ENCODE assay signal across 11 mouse cellular contexts in the genomic region with DNA sequence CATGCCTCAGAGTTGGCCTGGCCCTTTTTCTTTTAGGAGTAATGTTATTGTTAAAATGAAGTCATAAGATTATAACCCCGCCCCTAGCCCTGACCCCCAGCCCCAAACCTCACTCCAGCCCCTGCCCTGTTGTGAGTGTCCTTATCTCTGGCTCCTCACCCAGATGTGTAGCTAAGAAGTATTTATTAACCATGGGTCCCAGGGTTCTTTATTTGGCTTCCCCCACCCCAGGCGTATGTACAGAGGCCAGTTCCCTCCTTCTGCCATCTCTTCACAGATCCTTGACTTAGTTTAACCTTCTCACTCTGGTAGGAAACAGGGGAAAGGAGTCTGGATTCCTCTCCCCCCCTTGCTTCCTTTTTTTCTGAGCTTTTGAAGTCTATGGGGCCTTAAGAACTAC. TPM values are rescaled to one million over a fixed set of nuclear protein-coding genes. Genes with fewer than 3 reads are reported as not detected.
A peak's percentile ranks its signal among the peaks of the same experiment; 100 is the strongest.
DNase-seq lines count a peak whose midpoint lies in the region; ATAC-seq and TF ChIP-seq lines count a peak whose summit lies in the region.
"Had no signal": no experiment of that assay in that cellular context is flagged by ENCODE, and none has a peak within 500 bp of the region (broad histone marks: within the 10 kb centered on the region; RNA-seq: fewer than 3 reads in every experiment).

No protein-coding gene starts in this region.

- H3K27me3 ChIP-seq in forebrain, embryonic 12.5 days: no peaks in the 10 kb centered on the region
- H3K27me3 ChIP-seq in forebrain, postnatal 0 days (ENCODE audit: insufficient read depth, low read length): no peaks in the 10 kb centered on the region; the same call in 1 of the 2 replicates
- H3K27me3 ChIP-seq in kidney, embryonic 15.5 days: peaks cover 3% of the 10 kb centered on the region
- no peaks in the 10 kb centered on the region for H3K27me3 ChIP-seq in embryonic facial prominence, embryonic 11.5 days (ENCODE audit: control insufficient read depth, insufficient read depth, low read length)
- no peaks in the 10 kb centered on the region for H3K27me3 ChIP-seq in midbrain, embryonic 15.5 days (replicated peaks)

- no peak overlapping the region for H3K9ac ChIP-seq in forebrain, embryonic 12.5 days
- no peak overlapping the region for H3K9ac ChIP-seq in forebrain, postnatal 0 days
- no peak overlapping the region for H3K9ac ChIP-seq in kidney, embryonic 15.5 days
- H3K9ac ChIP-seq in embryonic facial prominence, embryonic 11.5 days (replicated peaks; ENCODE audit: low read length): no peak overlapping the region
- H3K9ac ChIP-seq in midbrain, embryonic 15.5 days: no peak overlapping the region

- H3K9me3 ChIP-seq in forebrain, embryonic 12.5 days: no peaks in the 10 kb centered on the region
- no peaks in the 10 kb centered on the region for H3K9me3 ChIP-seq in forebrain, postnatal 0 days (ENCODE audit: low read length)
- H3K9me3 ChIP-seq in kidney, embryonic 15.5 days (replicated peaks): no peaks in the 10 kb centered on the region
- H3K9me3 ChIP-seq in embryonic facial prominence, embryonic 11.5 days (replicated peaks; ENCODE audit: control insufficient read depth, low read length): no peaks in the 10 kb centered on the region
- H3K9me3 ChIP-seq in midbrain, embryonic 15.5 days: no peaks in the 10 kb centered on the region

- DNase-seq in forebrain, postnatal 0 days: no peak
- no peak for DNase-seq in kidney, adult 18-20 months
- DNase-seq in embryonic facial prominence, embryonic 11.5 days (ENCODE audit: low spot score): no peak
- no peak for DNase-seq in layer of hippocampus, postnatal 25 days (ENCODE audit: extremely low spot score in 1 of 2, low spot score in 1 of 2)
- DNase-seq in right cerebral cortex, postnatal 14 days: no peak

- H3K36me3 ChIP-seq in forebrain, embryonic 12.5 days (replicated peaks): no peaks in the 10 kb centered on the region
- no peaks in the 10 kb centered on the region for H3K36me3 ChIP-seq in forebrain, postnatal 0 days (ENCODE audit: insufficient read depth)
- no peaks in the 10 kb centered on the region for H3K36me3 ChIP-seq in kidney, embryonic 15.5 days
- H3K36me3 ChIP-seq in embryonic facial prominence, embryonic 11.5 days (replicated peaks; ENCODE audit: control insufficient read depth, insufficient read depth, low read depth, low read length): no peaks in the 10 kb centered on the region
- H3K36me3 ChIP-seq in midbrain, embryonic 15.5 days (replicated peaks): no peaks in the 10 kb centered on the region

- no peak overlapping the region for H3K27ac ChIP-seq in forebrain, embryonic 12.5 days
- H3K27ac ChIP-seq in forebrain, postnatal 0 days (ENCODE audit: low read depth, low read length): no peak overlapping the region
- H3K27ac ChIP-seq in kidney, embryonic 15.5 days: no peak overlapping the region
- no peak overlapping the region for H3K27ac ChIP-seq in embryonic facial prominence, embryonic 11.5 days (replicated peaks; ENCODE audit: low read depth, low read length)
- H3K27ac ChIP-seq in midbrain, embryonic 15.5 days: no peak overlapping the region
- H3K27ac ChIP-seq: macrophage had no signal

- TF ChIP-seq CTCF in forebrain, postnatal 0 days (IDR thresholded peaks at IDR 0.05; ENCODE audit: low read depth): no peak

- H3K4me2 ChIP-seq in forebrain, embryonic 12.5 days: no peak overlapping the region
- H3K4me2 ChIP-seq in forebrain, postnatal 0 days (ENCODE audit: low read depth): no peak overlapping the region
- no peak overlapping the region for H3K4me2 ChIP-seq in kidney, embryonic 15.5 days
- no peak overlapping the region for H3K4me2 ChIP-seq in embryonic facial prominence, embryonic 11.5 days (ENCODE audit: low read depth, low read length)
- no peak overlapping the region for H3K4me2 ChIP-seq in midbrain, embryonic 15.5 days

- H3K4me1 ChIP-seq in forebrain, embryonic 12.5 days: peaks cover 7% of the 10 kb centered on the region; the same call in 1 of the 2 replicates
- H3K4me1 ChIP-seq in forebrain, postnatal 0 days (ENCODE audit: insufficient read depth): no peaks in the 10 kb centered on the region
- H3K4me1 ChIP-seq in kidney, embryonic 15.5 days: peaks cover 23% of the 10 kb centered on the region
- no peaks in the 10 kb centered on the region for H3K4me1 ChIP-seq in embryonic facial prominence, embryonic 11.5 days (ENCODE audit: control insufficient read depth, insufficient read depth, low read length)
- peaks cover 3% of the 10 kb centered on the region; the same call in 1 of the 2 replicates for H3K4me1 ChIP-seq in midbrain, embryonic 15.5 days

- 0 out of 2 replicates have a peak, but pooled peaks have one; percentile 22 for ATAC-seq in forebrain, embryonic 12.5 days (ENCODE audit: low FRiP score)
- ATAC-seq in forebrain, postnatal 0 days: no peak
- 0 out of 2 replicates have a peak, but pooled peaks have one; percentile 38 for ATAC-seq in kidney, embryonic 15.5 days (replicated peaks; ENCODE audit: low FRiP score)
- ATAC-seq in embryonic facial prominence, embryonic 11.5 days (replicated peaks; ENCODE audit: insufficient number of reproducible peaks, low FRiP score, low TSS enrichment, low read depth): peak; percentile 20; the same call in 1 of the 2 replicates
- peak; percentile 40; the same call in 1 of the 2 replicates for ATAC-seq in midbrain, embryonic 15.5 days (replicated peaks)

- WGBS in forebrain, embryonic 12.5 days: 73% methylated on average over 2 of the region's 2 CpGs
- WGBS in forebrain, postnatal 0 days: 76% methylated on average over 2 of the region's 2 CpGs
- WGBS in kidney, embryonic 15.5 days: 71% methylated on average over 2 of the region's 2 CpGs
- WGBS in embryonic facial prominence, embryonic 11.5 days: 92% methylated on average over 2 of the region's 2 CpGs
- WGBS in midbrain, embryonic 15.5 days: 80% methylated on average over 2 of the region's 2 CpGs

- no peak overlapping the region for H3K4me3 ChIP-seq in forebrain, embryonic 12.5 days (replicated peaks)
- H3K4me3 ChIP-seq in forebrain, postnatal 0 days (ENCODE audit: low read depth, low read length): no peak overlapping the region
- no peak overlapping the region for H3K4me3 ChIP-seq in kidney, embryonic 15.5 days (replicated peaks)
- no peak overlapping the region for H3K4me3 ChIP-seq in embryonic facial prominence, embryonic 11.5 days (ENCODE audit: low read depth, low read length)
- no peak overlapping the region for H3K4me3 ChIP-seq in midbrain, embryonic 15.5 days

RNA-seq across cellular contexts. Expression of a gene that starts 28.5 kb away (rescaled TPM):
- 1,283 and 1,309 TPM in 2 replicates for polyA plus RNA-seq in forebrain, embryonic 12.5 days (2016; fragmentation: Nextera tagmentation; extraction: Ambion mirVana)
- total RNA-seq in forebrain, postnatal 0 days (2014; rRNA removed): 1,201 and 1,512 TPM in 2 replicates
- 1,404 and 1,604 TPM in 2 replicates for polyA plus RNA-seq in forebrain, postnatal 0 days (2015; fragmentation: Nextera tagmentation; extraction: Ambion mirVana)
- 1,546 and 1,642 TPM in 2 replicates for polyA plus RNA-seq in kidney, embryonic 15.5 days (2015; fragmentation: Nextera tagmentation; extraction: Ambion mirVana)
- 1,377 and 1,397 TPM in 2 replicates for polyA plus RNA-seq in embryonic facial prominence, embryonic 11.5 days (2014; fragmentation: Nextera tagmentation; extraction: Ambion mirVana)
- polyA plus RNA-seq in midbrain, embryonic 15.5 days (2015; fragmentation: Nextera tagmentation; extraction: Ambion mirVana): 1,362 and 1,368 TPM in 2 replicates
- total RNA-seq in layer of hippocampus, postnatal 25 days (2021): 1,000 to 10,000 TPM; 1,728 to 1,971 TPM

RNA-seq across cellular contexts. Expression of a gene that starts 33.9 kb away (rescaled TPM):
- polyA plus RNA-seq in forebrain, embryonic 12.5 days (2016; fragmentation: Nextera tagmentation; extraction: Ambion mirVana): 7.1 and 7.5 TPM in 2 replicates
- not detected in 2 replicates for total RNA-seq in forebrain, postnatal 0 days (2014; rRNA removed)
- 8.6 and 10.5 TPM in 2 replicates for polyA plus RNA-seq in forebrain, postnatal 0 days (2015; fragmentation: Nextera tagmentation; extraction: Ambion mirVana)
- 13.1 and 15.7 TPM in 2 replicates for polyA plus RNA-seq in kidney, embryonic 15.5 days (2015; fragmentation: Nextera tagmentation; extraction: Ambion mirVana)
- polyA plus RNA-seq in embryonic facial prominence, embryonic 11.5 days (2014; fragmentation: Nextera tagmentation; extraction: Ambion mirVana): 17.5 and 23.1 TPM in 2 replicates
- polyA plus RNA-seq in midbrain, embryonic 15.5 days (2015; fragmentation: Nextera tagmentation; extraction: Ambion mirVana): 8.2 and 16.1 TPM in 2 replicates
- total RNA-seq in layer of hippocampus, postnatal 25 days (2021): 1 to 10 TPM; 2.0 to 2.6 TPM
- total RNA-seq: liver, adult 2 months had no signal
- polyA plus RNA-seq: inflammation-experienced regulatory T-cells, adult 6 months had no signal
